9 mouse cellular contexts compared by ENCODE assay signal in the genomic region with DNA sequence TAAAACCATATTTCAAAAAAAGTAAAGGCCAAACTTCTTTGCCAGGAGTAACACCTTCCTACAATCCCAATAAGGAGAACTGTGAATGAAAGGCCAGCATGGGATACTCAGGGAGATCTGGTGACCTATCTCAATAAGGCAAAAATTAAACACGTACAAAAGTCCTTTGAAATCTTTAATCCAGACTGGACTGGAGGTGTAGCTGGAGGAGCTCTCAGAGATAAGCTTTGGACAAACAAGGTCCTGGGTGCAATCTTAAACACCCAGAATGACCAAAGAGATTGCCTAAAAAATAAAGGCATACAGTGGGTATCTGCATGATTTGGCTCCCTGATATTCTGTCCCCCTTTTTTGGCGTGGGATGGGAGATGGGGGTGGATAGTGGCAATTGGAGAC. TPM values are rescaled to one million over a fixed set of nuclear protein-coding genes. Genes with fewer than 3 reads are reported as not detected.
DNase-seq lines count a peak whose midpoint lies in the region; ATAC-seq and TF ChIP-seq lines count a peak whose summit lies in the region.
"Had no signal": no experiment of that assay in that cellular context is flagged by ENCODE, and none has a peak within 500 bp of the region (broad histone marks: within the 10 kb centered on the region; RNA-seq: fewer than 3 reads in every experiment).

No protein-coding gene starts in this region.

- H3K36me3 ChIP-seq in heart, embryonic 15.5 days, result no peaks in the 10 kb centered on the region
- H3K36me3 ChIP-seq in hindbrain, embryonic 10.5 days, result peaks cover 24% of the 10 kb centered on the region
- peaks cover 19% of the 10 kb centered on the region for H3K36me3 ChIP-seq in midbrain, embryonic 10.5 days

- peak overlapping the region; percentile 94 for H3K4me3 ChIP-seq in heart, embryonic 15.5 days
- H3K4me3 ChIP-seq in bone marrow, adult 2 months (replicated peaks; ENCODE audit: control insufficient read depth, low read depth, low read length), result peak overlapping the region; percentile 95
- H3K4me3 ChIP-seq in hindbrain, embryonic 10.5 days, result peak overlapping the region; percentile 77
- peak overlapping the region; percentile 80 for H3K4me3 ChIP-seq in midbrain, embryonic 10.5 days

- no peaks in the 10 kb centered on the region for H3K9me3 ChIP-seq in heart, embryonic 15.5 days (replicated peaks)
- H3K9me3 ChIP-seq in hindbrain, embryonic 10.5 days, result no peaks in the 10 kb centered on the region
- no peaks in the 10 kb centered on the region for H3K9me3 ChIP-seq in midbrain, embryonic 10.5 days (replicated peaks)

- TF ChIP-seq POLR2A in bone marrow, adult 2 months (IDR thresholded peaks at IDR 0.05; ENCODE audit: borderline replicate concordance, control insufficient read depth, low read depth, low read length), result no peak

- peak overlapping the region; percentile 95 for H3K9ac ChIP-seq in heart, embryonic 15.5 days

- peaks cover 62% of the 10 kb centered on the region for H3K4me1 ChIP-seq in heart, embryonic 15.5 days (replicated peaks)
- peaks cover 2% of the 10 kb centered on the region; the same call in 1 of the 2 replicates for H3K4me1 ChIP-seq in bone marrow, adult 2 months (ENCODE audit: control insufficient read depth, insufficient read depth, low read length)
- H3K4me1 ChIP-seq in hindbrain, embryonic 10.5 days (replicated peaks), result peaks cover 28% of the 10 kb centered on the region
- H3K4me1 ChIP-seq in midbrain, embryonic 10.5 days, result peaks cover 17% of the 10 kb centered on the region

- H3K4me2 ChIP-seq in heart, embryonic 15.5 days, result peak overlapping the region; percentile 70

- no peaks in the 10 kb centered on the region for H3K27me3 ChIP-seq in heart, embryonic 15.5 days
- H3K27me3 ChIP-seq in hindbrain, embryonic 10.5 days (ENCODE audit: insufficient read depth, poor library complexity, severe bottlenecking), result no peaks in the 10 kb centered on the region
- H3K27me3 ChIP-seq in midbrain, embryonic 10.5 days (ENCODE audit: low read depth, poor library complexity, severe bottlenecking), result no peaks in the 10 kb centered on the region
- H3K27me3 ChIP-seq: Patski had no signal

- intact Hi-C loops in heart, postnatal 10 days (cut with DNase I), result no loop called here

- peak overlapping the region; percentile 99 for H3K27ac ChIP-seq in heart, embryonic 15.5 days
- peak overlapping the region; percentile 100; the same call in 1 of the 2 replicates for H3K27ac ChIP-seq in bone marrow, adult 2 months (ENCODE audit: control insufficient read depth, insufficient read depth, low read depth, low read length, poor library complexity)
- H3K27ac ChIP-seq in hindbrain, embryonic 10.5 days, result peak overlapping the region; percentile 96
- peak overlapping the region; percentile 94; the same call in 1 of the 2 replicates for H3K27ac ChIP-seq in midbrain, embryonic 10.5 days (replicated peaks)

- no peak for DNase-seq in heart, postnatal 10 days
- no peak for DNase-seq in hindbrain, embryonic 10.5 days (ENCODE audit: low spot score)
- DNase-seq in midbrain, embryonic 10.5 days (ENCODE audit: low spot score), result no peak
- no peak for DNase-seq in layer of hippocampus, postnatal 36 days
- no peak for DNase-seq in right cerebral cortex, postnatal 4 days
- DNase-seq in spleen, postnatal 4 days (ENCODE audit: low spot score in 2 of 2), result no peak

- no peak for ATAC-seq in heart, embryonic 15.5 days (replicated peaks; ENCODE audit: insufficient number of reproducible peaks, insufficient read depth, low FRiP score, low read depth)

- TF ChIP-seq CTCF in bone marrow, adult 2 months (IDR thresholded peaks at IDR 0.05; ENCODE audit: control insufficient read depth, insufficient read depth, low read length), result no peak

- 50% methylated on average over 2 of the region's 2 CpGs for WGBS in heart, embryonic 15.5 days
- WGBS in bone marrow, adult 2 months, result 0% methylated on average over 2 of the region's 2 CpGs
- WGBS in hindbrain, embryonic 10.5 days, result 86% methylated on average over 2 of the region's 2 CpGs
- WGBS in midbrain, embryonic 10.5 days, result 91% methylated on average over 2 of the region's 2 CpGs

RNA-seq across cellular contexts. Expression of gene Serinc3, which starts 1.4 kb away (rescaled TPM):
- 54.8 and 57.1 TPM in 2 replicates for polyA plus RNA-seq in heart, embryonic 15.5 days (2015; fragmentation: Nextera tagmentation; extraction: Ambion mirVana)
- total RNA-seq in heart, postnatal 10 days (2021), result 100 to 1,000 TPM; 327 to 358 TPM
- 328 and 366 TPM in 2 replicates for polyA plus RNA-seq in bone marrow, adult 2 months (2011; ENCODE audit: insufficient read depth, insufficient read length, low replicate concordance, missing spikeins)
- 24.2 and 25.6 TPM in 2 replicates for polyA plus RNA-seq in hindbrain, embryonic 10.5 days (2016; fragmentation: Nextera tagmentation; extraction: Ambion mirVana)
- polyA plus RNA-seq in midbrain, embryonic 10.5 days (2016; fragmentation: Nextera tagmentation; extraction: Ambion mirVana), result 24.7 and 28.7 TPM in 2 replicates
- 100 to 1,000 TPM; 177 to 202 TPM for total RNA-seq in layer of hippocampus, postnatal 36 days (2021)

RNA-seq across cellular contexts. Expression of gene Pkig, which starts 14.6 kb away (rescaled TPM):
- 289 and 356 TPM in 2 replicates for polyA plus RNA-seq in heart, embryonic 15.5 days (2015; fragmentation: Nextera tagmentation; extraction: Ambion mirVana)
- 100 to 1,000 TPM; 177 to 195 TPM for total RNA-seq in heart, postnatal 10 days (2021)
- 109 and 152 TPM in 2 replicates for polyA plus RNA-seq in bone marrow, adult 2 months (2011; ENCODE audit: insufficient read depth, insufficient read length, low replicate concordance, missing spikeins)
- polyA plus RNA-seq in hindbrain, embryonic 10.5 days (2016; fragmentation: Nextera tagmentation; extraction: Ambion mirVana), result 158 and 185 TPM in 2 replicates
- 163 and 190 TPM in 2 replicates for polyA plus RNA-seq in midbrain, embryonic 10.5 days (2016; fragmentation: Nextera tagmentation; extraction: Ambion mirVana)
- 10 to 100 TPM; 86.8 to 92.5 TPM for total RNA-seq in layer of hippocampus, postnatal 36 days (2021)

RNA-seq across cellular contexts. Expression of gene Ttpal, which starts 41.5 kb away (rescaled TPM):
- 15.2 and 21.2 TPM in 2 replicates for polyA plus RNA-seq in heart, embryonic 15.5 days (2015; fragmentation: Nextera tagmentation; extraction: Ambion mirVana)
- total RNA-seq in heart, postnatal 10 days (2021), result 10 to 100 TPM; 13.6 to 14.2 TPM
- polyA plus RNA-seq in bone marrow, adult 2 months (2011; ENCODE audit: insufficient read depth, insufficient read length, low replicate concordance, missing spikeins), result 11.5 and 19.8 TPM in 2 replicates
- 31.5 and 36.9 TPM in 2 replicates for polyA plus RNA-seq in hindbrain, embryonic 10.5 days (2016; fragmentation: Nextera tagmentation; extraction: Ambion mirVana)
- polyA plus RNA-seq in midbrain, embryonic 10.5 days (2016; fragmentation: Nextera tagmentation; extraction: Ambion mirVana), result 29.9 and 38.4 TPM in 2 replicates
- 10 to 100 TPM; 53.0 to 54.7 TPM for total RNA-seq in layer of hippocampus, postnatal 36 days (2021)
